Mouse (Mus musculus): ENCODE measurements around the gene Gm17349. TPM values are rescaled to one million over a fixed set of nuclear protein-coding genes. Genes with fewer than 3 reads are reported as not detected.

The Gm17349 gene
- polyA plus RNA-seq, 1 experiment = not detected

DNA sequence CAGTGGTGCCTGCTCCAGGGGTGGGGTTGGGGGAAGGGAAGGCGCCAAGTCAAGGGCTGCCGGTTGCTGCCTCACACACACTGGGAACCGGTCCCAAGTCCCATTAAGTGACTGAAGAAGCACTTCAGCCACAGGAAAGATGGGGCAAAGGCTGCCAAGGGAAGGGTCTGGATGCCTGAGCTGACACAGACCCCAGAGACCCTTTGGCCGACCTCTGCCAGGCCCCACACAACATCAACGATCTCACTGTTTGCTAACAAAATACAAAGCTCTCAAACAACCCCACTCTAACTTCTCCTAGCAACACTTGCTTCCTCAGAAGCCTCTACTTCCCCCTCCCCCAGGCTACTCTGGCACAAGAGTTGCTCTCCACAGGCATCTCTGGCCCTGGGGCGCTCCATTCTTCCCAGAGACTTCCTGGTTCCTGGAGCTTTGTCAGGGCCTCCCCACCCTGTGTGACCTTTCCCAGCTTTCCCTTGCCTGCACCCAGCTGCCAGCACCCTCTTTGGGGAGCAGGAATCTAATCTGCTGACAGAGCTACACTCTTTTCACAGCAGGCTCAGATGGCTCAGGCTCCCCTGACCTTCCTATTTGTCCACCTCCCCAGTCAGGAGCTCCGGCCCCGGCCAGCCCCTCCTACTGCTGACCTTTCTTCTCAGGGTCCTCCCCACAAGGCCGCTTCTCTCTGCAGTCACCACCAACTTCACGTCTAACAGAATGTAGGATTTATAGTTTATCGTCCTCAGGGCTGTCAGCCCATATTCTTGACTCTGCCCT, 18.4 kb upstream of the Gm17349 start:
- Histone ChIP-seq H3K4me3 (ENCODE audit: control insufficient read depth, low read depth, low read length) (no peak overlapping the region), H3K27ac (ENCODE audit: control insufficient read depth, insufficient read depth, low read depth, low read length) (peak overlapping the region; percentile 82), H3K36me3 (ENCODE audit: control insufficient read depth, insufficient read depth, low read length) (no peaks in the 10 kb centered on the region)

DNA sequence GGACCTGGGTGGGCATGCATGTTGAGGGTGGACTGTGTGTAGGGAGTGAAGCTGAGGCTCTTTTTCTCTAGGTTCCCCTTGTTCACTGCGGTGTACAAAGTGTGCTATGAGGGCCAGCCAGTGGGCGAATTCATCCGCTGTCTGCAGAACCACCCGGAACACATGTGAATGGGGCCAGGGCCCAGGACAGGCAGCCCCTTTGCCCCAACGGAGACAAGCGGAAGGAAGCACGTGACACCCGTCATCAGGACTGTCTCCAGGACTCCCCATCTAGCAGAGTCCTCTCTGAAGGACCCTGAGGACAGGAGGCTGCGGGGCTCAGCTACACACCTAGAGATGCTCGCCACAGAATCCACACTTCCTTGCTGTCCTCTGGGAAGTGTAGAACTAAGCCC, 17.8 kb upstream of the Gm17349 start:
- Histone ChIP-seq H3K27me3 (ENCODE audit: control insufficient read depth, insufficient read depth, low read length) (no peaks in the 10 kb centered on the region), H3K27ac (ENCODE audit: control insufficient read depth, insufficient read depth, low read depth, low read length) (no peak overlapping the region; the same call in 1 of the 2 replicates), H3K4me1 (ENCODE audit: control insufficient read depth, insufficient read depth, low read length) (peaks cover 17% of the 10 kb centered on the region), H3K4me3 (ENCODE audit: control insufficient read depth, low read depth, low read length) (no peak overlapping the region), H3K36me3 (ENCODE audit: control insufficient read depth, insufficient read depth, low read length) (no peaks in the 10 kb centered on the region)
- TF ChIP-seq CTCF (IDR thresholded peaks at IDR 0.05; ENCODE audit: control insufficient read depth, insufficient read depth, insufficient replicate concordance, low read depth, low read length) = no peak
- no peak for TF ChIP-seq POLR2A (IDR thresholded peaks at IDR 0.05; ENCODE audit: control insufficient read depth, low read depth, low read length)

More for the DNA sequence above, 18.4 kb upstream of the Gm17349 start:
- H3K27me3 ChIP-seq (ENCODE audit: control insufficient read depth, insufficient read depth, low read length) = no peaks in the 10 kb centered on the region
- peaks cover 15% of the 10 kb centered on the region for H3K4me1 ChIP-seq (ENCODE audit: control insufficient read depth, insufficient read depth, low read length)
- TF ChIP-seq POLR2A (IDR thresholded peaks at IDR 0.05; ENCODE audit: control insufficient read depth, low read depth, low read length) (no peak), CTCF (IDR thresholded peaks at IDR 0.05; ENCODE audit: control insufficient read depth, insufficient read depth, insufficient replicate concordance, low read depth, low read length) (no peak)

DNA sequence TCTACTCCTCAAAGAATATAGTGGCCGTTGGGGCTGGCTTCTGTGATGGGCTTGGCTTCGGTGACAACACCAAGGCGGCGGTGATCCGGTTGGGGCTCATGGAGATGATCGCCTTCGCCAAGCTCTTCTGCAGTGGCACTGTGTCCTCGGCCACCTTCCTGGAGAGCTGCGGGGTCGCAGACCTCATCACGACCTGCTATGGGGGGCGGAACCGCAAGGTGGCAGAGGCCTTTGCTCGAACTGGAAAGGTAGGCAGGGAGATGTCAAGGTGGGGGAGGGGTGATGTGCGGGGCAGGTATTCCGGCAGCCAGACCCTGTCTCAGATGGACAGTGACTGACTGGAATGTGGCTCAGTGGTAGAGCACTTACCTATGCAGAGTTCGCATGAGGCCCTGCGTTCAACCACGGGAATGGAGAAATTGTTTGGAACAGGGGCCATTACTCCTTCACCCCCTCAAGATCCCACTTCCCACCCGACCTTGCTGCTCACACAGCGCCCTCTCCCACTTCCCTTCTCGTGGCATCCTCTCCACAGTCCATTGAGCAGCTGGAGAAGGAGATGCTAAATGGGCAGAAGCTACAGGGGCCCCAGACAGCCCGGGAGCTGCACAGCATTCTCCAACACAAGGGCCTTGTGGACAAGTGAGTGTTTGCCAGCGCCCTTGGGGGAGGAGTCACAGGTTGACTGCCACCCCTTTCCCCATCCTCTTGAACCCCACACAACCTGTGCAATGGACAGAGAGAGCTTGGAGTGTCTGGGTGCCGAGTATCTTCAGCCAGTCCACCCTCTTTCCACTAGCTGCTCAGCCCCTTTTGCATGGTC, 16.8 kb upstream of the Gm17349 start:
- TF ChIP-seq POLR2A (IDR thresholded peaks at IDR 0.05; ENCODE audit: control insufficient read depth, low read depth, low read length) (no peak), CTCF (IDR thresholded peaks at IDR 0.05; ENCODE audit: control insufficient read depth, insufficient read depth, insufficient replicate concordance, low read depth, low read length) (no peak)
- no peaks in the 10 kb centered on the region for H3K36me3 ChIP-seq (ENCODE audit: control insufficient read depth, insufficient read depth, low read length)
- no peak overlapping the region for H3K27ac ChIP-seq (ENCODE audit: control insufficient read depth, insufficient read depth, low read depth, low read length)
- H3K4me1 ChIP-seq (ENCODE audit: control insufficient read depth, insufficient read depth, low read length) = peaks cover 18% of the 10 kb centered on the region
- H3K4me3 ChIP-seq (ENCODE audit: control insufficient read depth, low read depth, low read length) = no peak overlapping the region
- H3K27me3 ChIP-seq (ENCODE audit: control insufficient read depth, insufficient read depth, low read length) = no peaks in the 10 kb centered on the region

DNA sequence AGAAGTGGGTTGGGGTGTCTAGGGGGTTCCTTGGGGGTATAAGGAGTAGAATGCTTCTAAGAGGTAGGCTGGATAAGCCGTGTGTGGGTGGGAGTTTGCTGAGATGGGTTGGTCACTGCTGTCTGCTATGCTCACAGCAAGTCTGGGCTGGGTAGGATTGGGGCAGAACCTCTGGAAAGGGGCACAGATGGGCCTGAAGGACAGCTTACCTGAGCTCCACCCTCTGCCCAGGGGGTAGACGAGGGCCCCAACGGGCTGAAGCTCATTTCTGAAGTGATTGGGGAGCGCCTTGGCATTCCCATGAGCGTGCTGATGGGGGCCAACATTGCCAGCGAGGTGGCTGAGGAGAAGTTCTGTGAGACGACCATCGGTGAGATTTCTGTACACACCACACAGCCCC, 14.6 kb upstream of the Gm17349 start:
- H3K36me3 ChIP-seq (ENCODE audit: control insufficient read depth, insufficient read depth, low read length) = no peaks in the 10 kb centered on the region
- peaks cover 18% of the 10 kb centered on the region for H3K4me1 ChIP-seq (ENCODE audit: control insufficient read depth, insufficient read depth, low read length)
- no peak overlapping the region for H3K4me3 ChIP-seq (ENCODE audit: control insufficient read depth, low read depth, low read length)
- TF ChIP-seq POLR2A (IDR thresholded peaks at IDR 0.05; ENCODE audit: control insufficient read depth, low read depth, low read length) (no peak), CTCF (IDR thresholded peaks at IDR 0.05; ENCODE audit: control insufficient read depth, insufficient read depth, insufficient replicate concordance, low read depth, low read length) (no peak)
- no peak overlapping the region for H3K27ac ChIP-seq (ENCODE audit: control insufficient read depth, insufficient read depth, low read depth, low read length)
- H3K27me3 ChIP-seq (ENCODE audit: control insufficient read depth, insufficient read depth, low read length) = no peaks in the 10 kb centered on the region

DNA sequence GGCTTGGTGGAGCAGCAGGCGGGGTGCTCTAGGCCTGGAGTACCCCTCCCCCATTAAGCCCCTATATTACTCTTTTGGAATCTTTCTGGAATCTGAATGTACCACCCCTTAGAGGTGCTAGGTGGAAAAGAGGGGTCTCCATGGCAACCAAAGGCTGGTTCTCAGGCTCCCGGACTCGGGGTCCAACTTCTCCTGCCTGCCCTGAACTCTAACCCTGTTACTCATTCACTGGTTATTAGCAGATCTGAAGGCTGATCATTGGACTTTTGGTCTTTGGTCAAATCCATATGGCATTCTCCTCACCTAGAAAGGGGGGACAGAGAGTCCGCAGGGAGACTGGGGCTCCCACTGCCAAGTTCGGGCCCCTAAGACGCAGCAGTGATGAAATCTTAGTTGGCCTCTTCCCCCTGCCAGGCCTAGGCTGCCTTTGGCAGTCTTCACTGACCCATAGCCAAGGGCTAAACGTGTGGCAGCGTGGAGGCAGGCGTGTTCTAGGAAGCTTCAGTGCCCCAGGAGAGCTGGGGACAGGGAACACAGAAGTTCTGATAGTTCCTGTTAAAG, 13.3 kb upstream of the Gm17349 start:
- Histone ChIP-seq H3K27ac (ENCODE audit: control insufficient read depth, insufficient read depth, low read depth, low read length) (no peak overlapping the region), H3K36me3 (ENCODE audit: control insufficient read depth, insufficient read depth, low read length) (no peaks in the 10 kb centered on the region), H3K4me3 (ENCODE audit: control insufficient read depth, low read depth, low read length) (no peak overlapping the region), H3K4me1 (ENCODE audit: control insufficient read depth, insufficient read depth, low read length) (peaks cover 9% of the 10 kb centered on the region), H3K27me3 (ENCODE audit: control insufficient read depth, insufficient read depth, low read length) (no peaks in the 10 kb centered on the region)
- TF ChIP-seq CTCF (IDR thresholded peaks at IDR 0.05; ENCODE audit: control insufficient read depth, insufficient read depth, insufficient replicate concordance, low read depth, low read length) (no peak), POLR2A (IDR thresholded peaks at IDR 0.05; ENCODE audit: control insufficient read depth, low read depth, low read length) (no peak)

DNA sequence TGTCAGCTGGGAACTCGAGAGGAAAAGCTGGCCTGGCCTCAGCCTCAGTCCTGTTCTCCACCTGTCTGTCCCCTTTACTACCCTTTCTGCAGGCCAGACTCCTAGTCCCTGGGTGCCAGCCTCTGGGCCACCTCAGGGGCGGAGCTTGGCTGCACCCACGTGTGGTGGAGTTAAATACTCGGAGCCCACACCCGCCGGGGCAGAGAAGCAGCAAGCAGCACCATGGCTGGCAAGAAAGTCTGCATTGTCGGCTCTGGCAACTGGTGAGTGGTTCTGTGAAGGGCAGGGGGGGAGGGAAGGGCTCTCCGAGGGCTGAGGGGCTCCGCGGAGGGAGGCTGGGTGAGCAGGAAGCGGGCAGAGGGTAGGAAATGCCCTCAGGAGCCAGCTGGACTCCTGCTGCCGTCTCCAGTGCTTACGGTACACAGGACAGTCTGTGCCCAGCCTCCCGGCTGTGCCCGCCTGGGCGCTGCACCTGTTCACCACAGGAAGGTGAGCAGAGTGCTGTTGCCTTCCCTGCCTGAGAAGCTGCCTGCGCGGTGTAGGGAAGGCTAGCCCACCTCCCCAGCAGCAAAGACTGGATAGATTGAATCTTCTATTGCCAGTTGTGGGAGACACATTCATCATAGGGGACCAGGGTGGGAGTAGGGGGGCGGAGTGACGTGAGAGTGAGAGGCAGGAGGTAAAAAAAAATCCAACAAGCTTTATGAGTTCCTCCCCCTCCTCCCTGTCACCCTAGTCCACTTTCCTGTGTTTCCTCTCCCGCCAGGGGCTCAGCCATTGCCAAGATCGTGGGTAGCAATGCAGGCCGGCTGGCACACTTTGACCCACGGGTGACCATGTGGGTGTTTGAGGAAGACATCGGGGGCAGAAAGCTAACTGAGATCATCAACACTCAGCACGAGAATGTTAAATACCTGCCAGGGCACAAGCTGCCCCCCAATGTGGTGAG, 12.4 kb upstream of the Gm17349 start, which contains the start of gene Gpd1:
Gene Gpd1 (plus strand): TSS at position 130 of the 949 bp plus-strand sequence.
- no peaks in the 10 kb centered on the region for H3K27me3 ChIP-seq (ENCODE audit: control insufficient read depth, insufficient read depth, low read length)
- H3K27ac ChIP-seq (ENCODE audit: control insufficient read depth, insufficient read depth, low read depth, low read length) = peak within 1 kb of the TSS; percentile 7; the same call in 1 of the 2 replicates
- peak within 1 kb of the TSS; percentile 48 for H3K4me3 ChIP-seq (ENCODE audit: control insufficient read depth, low read depth, low read length)
- no peaks in the 10 kb centered on the region for H3K36me3 ChIP-seq (ENCODE audit: control insufficient read depth, insufficient read depth, low read length)
- TF ChIP-seq CTCF (IDR thresholded peaks at IDR 0.05; ENCODE audit: control insufficient read depth, insufficient read depth, insufficient replicate concordance, low read depth, low read length) = no peak
- peak; percentile 51 for TF ChIP-seq POLR2A (IDR thresholded peaks at IDR 0.05; ENCODE audit: control insufficient read depth, low read depth, low read length)
- peaks cover 6% of the 10 kb centered on the region for H3K4me1 ChIP-seq (ENCODE audit: control insufficient read depth, insufficient read depth, low read length)

Measured in testis, adult 2 months (tissue).